Mouse (Mus musculus): ENCODE measurements around the gene Hnrnpdl.

DNA sequence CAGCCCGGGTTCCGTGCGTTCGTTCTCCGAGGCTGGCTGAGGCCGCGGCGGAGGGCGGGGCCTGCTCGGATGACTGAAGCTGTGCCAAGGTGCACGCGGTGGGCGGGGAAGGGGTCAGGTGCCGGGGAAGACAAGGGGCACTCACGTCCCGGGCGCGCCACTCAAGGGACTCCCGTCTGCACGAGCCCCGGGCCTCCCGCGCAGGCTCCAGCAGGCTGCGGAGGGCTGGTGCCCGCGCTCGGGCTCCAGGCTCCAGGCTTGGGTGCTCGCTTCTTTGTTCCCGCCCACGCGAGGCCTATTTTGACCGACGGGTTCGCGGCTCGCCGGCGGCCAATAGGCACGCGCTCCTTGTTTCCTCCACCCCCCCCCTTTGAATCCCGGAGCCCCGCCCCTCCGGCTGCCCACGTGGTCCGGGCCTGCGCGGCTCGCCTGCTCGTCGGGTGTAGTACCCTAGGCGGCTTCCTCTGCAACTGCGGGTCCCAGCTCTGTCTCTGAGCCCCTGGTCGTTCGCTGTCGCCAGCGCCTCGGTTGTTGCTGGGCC is at the start of gene Hnrnpdl, which contains the start of gene Enoph1:
- TF ChIP-seq POLR2A (IDR thresholded peaks at IDR 0.05; ENCODE audit: low read depth, low read length) (peak; percentile 75; the same call in 1 of the 2 replicates), CTCF (IDR thresholded peaks at IDR 0.05; ENCODE audit: extremely low read depth, insufficient read length, insufficient replicate concordance, low read depth, low read length) (no peak)

Measured in small intestine, adult 2 months (tissue).